Comparison of ENCODE assay signal across 35 mouse cellular contexts in the genomic region with DNA sequence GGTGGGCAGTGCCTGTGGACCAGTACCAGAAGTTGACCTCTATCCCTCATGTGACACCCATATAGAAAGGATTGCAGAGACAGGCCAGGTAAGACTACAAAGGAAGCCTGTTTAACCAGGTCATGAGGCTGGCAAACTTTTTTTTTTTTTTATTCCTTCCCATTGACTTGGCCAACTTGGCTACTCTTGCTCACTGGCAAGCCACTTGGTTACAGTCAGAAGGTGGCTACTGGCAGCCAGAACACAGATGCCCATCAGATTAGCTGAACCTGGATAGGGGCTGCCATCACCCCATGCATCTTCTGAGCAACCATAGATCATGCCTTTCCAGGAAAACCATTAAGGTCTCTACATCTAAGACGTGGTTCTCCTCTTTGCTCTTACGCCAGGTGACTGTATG.
"Had no signal": no experiment of that assay in that cellular context is flagged by ENCODE, and none has a peak within 500 bp of the region (broad histone marks: within the 10 kb centered on the region; RNA-seq: fewer than 3 reads in every experiment).

No protein-coding gene starts in this region.

- H3K9ac ChIP-seq: heart, embryonic 12.5 days; heart, embryonic 13.5 days; heart, embryonic 15.5 days; hindbrain, embryonic 12.5 days; hindbrain, embryonic 13.5 days; hindbrain, embryonic 14.5 days; hindbrain, embryonic 15.5 days; intestine, embryonic 15.5 days; kidney, embryonic 15.5 days had no signal

- H3K4me2 ChIP-seq: heart, embryonic 11.5 days; heart, embryonic 12.5 days; heart, embryonic 13.5 days; heart, embryonic 15.5 days; hindbrain, embryonic 12.5 days; hindbrain, embryonic 13.5 days; hindbrain, embryonic 14.5 days; hindbrain, embryonic 15.5 days; intestine, embryonic 15.5 days; kidney, embryonic 15.5 days had no signal

- H3K27ac ChIP-seq: heart, embryonic 10.5 days; heart, embryonic 13.5 days; heart, embryonic 15.5 days; hindbrain, embryonic 10.5 days; hindbrain, embryonic 12.5 days; hindbrain, embryonic 13.5 days; hindbrain, embryonic 14.5 days; hindbrain, embryonic 15.5 days; hindbrain, postnatal 0 days; intestine, embryonic 15.5 days; kidney, embryonic 15.5 days; kidney, postnatal 0 days had no signal

- DNase-seq: heart, postnatal 10 days; heart, postnatal 14 days; heart, postnatal 36 days; heart, postnatal 4 days; kidney, adult 11 months; kidney, adult 18-20 months; kidney, adult 2 months; kidney, adult 8-10 months; kidney, adult 9 months; kidney, postnatal 10 days; kidney, postnatal 14 days; kidney, postnatal 25 days; kidney, postnatal 36 days; kidney, postnatal 4 days; layer of hippocampus, adult 9-11 months; layer of hippocampus, postnatal 36 days had no signal

- ATAC-seq: hindbrain, embryonic 16.5 days; hindbrain, postnatal 0 days; inflammation-experienced regulatory T-cells, adult 6 months; intestine, embryonic 15.5 days; intestine, embryonic 16.5 days; intestine, postnatal 0 days had no signal

- H3K9me3 ChIP-seq: heart, embryonic 10.5 days; heart, embryonic 12.5 days; heart, embryonic 13.5 days; heart, embryonic 15.5 days; hindbrain, embryonic 10.5 days; hindbrain, embryonic 12.5 days; hindbrain, embryonic 13.5 days; hindbrain, embryonic 15.5 days; intestine, embryonic 15.5 days; kidney, embryonic 15.5 days had no signal

- H3K27me3 ChIP-seq: heart, embryonic 13.5 days; heart, embryonic 15.5 days; hindbrain, embryonic 12.5 days; hindbrain, embryonic 13.5 days; hindbrain, embryonic 15.5 days; intestine, embryonic 15.5 days; kidney, embryonic 15.5 days had no signal

- H3K36me3 ChIP-seq: heart, embryonic 12.5 days; heart, embryonic 13.5 days; heart, embryonic 15.5 days; hindbrain, embryonic 10.5 days; hindbrain, embryonic 15.5 days; intestine, embryonic 15.5 days had no signal

- H3K4me1 ChIP-seq: hindbrain, embryonic 10.5 days; hindbrain, embryonic 12.5 days; hindbrain, embryonic 15.5 days had no signal

- H3K4me3 ChIP-seq: heart, embryonic 10.5 days; heart, embryonic 12.5 days; heart, embryonic 13.5 days; heart, embryonic 15.5 days; hindbrain, embryonic 10.5 days; hindbrain, embryonic 12.5 days; hindbrain, embryonic 13.5 days; hindbrain, embryonic 15.5 days; intestine, embryonic 15.5 days; kidney, embryonic 15.5 days; layer of hippocampus, adult 2 months had no signal
